Mouse (Mus musculus) CH12.LX (cell line): ENCODE data around the gene Shmt2. TPM values are rescaled to one million over a fixed set of nuclear protein-coding genes. Genes with fewer than 3 reads are reported as not detected.

ENCODE experiments used
- DNase-seq: peaks from one replicate; pipeline ENCODE4 v3.0.0-alpha.2; 2013; ENCODE audit errors: extremely low read depth
- H3K27ac ChIP-seq: 2 replicates; pipeline ENCODE4 v1.5.1; 2012; ENCODE audit warnings: low read depth, mild to moderate bottlenecking, control low read depth, moderate library complexity; ENCODE audit not compliant: insufficient read depth
- H3K27me3 ChIP-seq: replicated peaks from 2 replicates; pipeline ENCODE3; 2012; ENCODE audit warnings: inconsistent platforms
- H3K36me3 ChIP-seq, 2 experiments: replicated peaks in 1 of 2; 2 replicates each; pipeline versions ENCODE3 to v1.6.1; 2012; ENCODE audit warnings: inconsistent platforms in 1 of 2, low read length in 1 of 2, mild to moderate bottlenecking in 1 of 2, mixed read lengths in 1 of 2, moderate library complexity in 1 of 2; ENCODE audit not compliant: control insufficient read depth in 1 of 2, insufficient read depth in 1 of 2
- H3K4me1 ChIP-seq, 2 experiments: 2 replicates each; pipeline ENCODE4 v1.6.1; 2012; ENCODE audit warnings: inconsistent platforms in 1 of 2, moderate library complexity in 1 of 2; ENCODE audit not compliant: insufficient read depth in 2 of 2, control insufficient read depth in 1 of 2
- H3K4me2 ChIP-seq: 2 replicates; pipeline ENCODE4 v1.6.1; 2012; ENCODE audit warnings: low read depth, mild to moderate bottlenecking, control low read depth; ENCODE audit not compliant: poor library complexity, insufficient read depth, severe bottlenecking
- H3K4me3 ChIP-seq, 3 experiments: fragments of 150-350 bp in 1 of 3; sonication (generic) in 1 of 3; replicated peaks in 1 of 3; 2 replicates each; pipeline versions ENCODE3 to v1.5.1; 2011 to 2012; ENCODE audit warnings: low read depth in 2 of 3, low read length in 2 of 3, mild to moderate bottlenecking in 2 of 3, moderate library complexity in 2 of 3, control low read depth in 1 of 3, improper control_type of control experiment in 1 of 3, inconsistent platforms in 1 of 3, mixed read lengths in 1 of 3; ENCODE audit not compliant: poor library complexity in 1 of 3
- H3K79me2 ChIP-seq: replicated peaks from 2 replicates; pipeline ENCODE4 v1.6.1; 2012; ENCODE audit warnings: mild to moderate bottlenecking, moderate library complexity; ENCODE audit not compliant: control insufficient read depth, poor library complexity, insufficient read depth, severe bottlenecking; ENCODE audit errors: extremely low read depth
- H3K9ac ChIP-seq: 2 replicates; pipeline ENCODE4 v1.6.1; 2012; ENCODE audit warnings: low read depth, mild to moderate bottlenecking, control low read depth, moderate library complexity; ENCODE audit not compliant: insufficient read depth
- H3K9me3 ChIP-seq: replicated peaks from 2 replicates; pipeline ENCODE3; 2012; ENCODE audit warnings: low read length, inconsistent platforms, mixed read lengths
- CHD1 ChIP-seq: IDR thresholded peaks from 2 replicates; pipeline ENCODE4 v1.6.1; 2012; ENCODE audit warnings: low read depth, low read length, improper control_type of control experiment, inconsistent platforms
- CHD2 ChIP-seq: IDR thresholded peaks from 2 replicates; pipeline ENCODE4 v1.6.1; 2011; ENCODE audit warnings: low read length, improper control_type of control experiment
- CTCF ChIP-seq, 2 experiments: IDR thresholded peaks in 1 of 2; conservative IDR thresholded peaks in 1 of 2; 2 replicates each; pipeline ENCODE4 v1.5.1; 2011 to 2012; ENCODE audit warnings: low read depth in 2 of 2, low read length in 2 of 2, improper control_type of control experiment in 1 of 2, inconsistent platforms in 1 of 2, mild to moderate bottlenecking in 1 of 2, moderate library complexity in 1 of 2
- ELF1 ChIP-seq: IDR thresholded peaks from 2 replicates; pipeline ENCODE4 v1.6.1; 2014; ENCODE audit warnings: low read depth, mild to moderate bottlenecking, inconsistent platforms, low read length, improper control_type of control experiment
- ETS1 ChIP-seq: conservative IDR thresholded peaks from 2 replicates; pipeline ENCODE4 v1.6.1; 2012; ENCODE audit warnings: low read depth, mild to moderate bottlenecking, inconsistent platforms, low read length, improper control_type of control experiment, moderate library complexity
- IRF4 ChIP-seq: IDR thresholded peaks from 2 replicates; pipeline ENCODE4 v1.6.1; 2014; ENCODE audit warnings: low read depth, mild to moderate bottlenecking, inconsistent platforms, low read length, improper control_type of control experiment
- KAT2A ChIP-seq: IDR thresholded peaks from 2 replicates; pipeline ENCODE4 v1.6.1; 2012; ENCODE audit warnings: low read length, improper control_type of control experiment, inconsistent platforms; ENCODE audit not compliant: insufficient replicate concordance
- MAFK ChIP-seq: IDR thresholded peaks from 2 replicates; pipeline ENCODE4 v1.6.1; 2011; ENCODE audit warnings: low read length, improper control_type of control experiment; ENCODE audit not compliant: insufficient replicate concordance
- MXI1 ChIP-seq: IDR thresholded peaks from 2 replicates; pipeline ENCODE4 v1.6.1; 2011; ENCODE audit warnings: mild to moderate bottlenecking, low read depth, low read length, improper control_type of control experiment
- NELFE ChIP-seq: IDR thresholded peaks from 2 replicates; pipeline ENCODE4 v1.6.1; 2011; ENCODE audit warnings: low read depth, low read length, improper control_type of control experiment
- NRF1 ChIP-seq: IDR thresholded peaks from 2 replicates; pipeline ENCODE4 v1.6.1; 2014; ENCODE audit warnings: low read depth, mild to moderate bottlenecking, inconsistent platforms, low read length, improper control_type of control experiment, moderate library complexity
- PAX5 ChIP-seq: IDR thresholded peaks from 2 replicates; pipeline ENCODE4 v1.6.1; 2012; ENCODE audit warnings: low read length, inconsistent platforms, mixed read lengths
- POLR2A ChIP-seq: IDR thresholded peaks from 2 replicates; pipeline ENCODE4 v1.6.1; 2011; ENCODE audit warnings: low read depth, mild to moderate bottlenecking, improper control_type of control experiment, low read length
- RAD21 ChIP-seq: IDR thresholded peaks from 2 replicates; pipeline ENCODE4 v1.6.1; 2011; ENCODE audit warnings: low read depth, mild to moderate bottlenecking, low read length, improper control_type of control experiment, moderate library complexity
- RCOR1 ChIP-seq: conservative IDR thresholded peaks from 2 replicates; pipeline ENCODE4 v1.6.1; 2012; ENCODE audit warnings: low read depth, mild to moderate bottlenecking, inconsistent platforms, low read length, improper control_type of control experiment
- SMC3 ChIP-seq: IDR thresholded peaks from 2 replicates; pipeline ENCODE4 v1.6.1; 2011; ENCODE audit warnings: low read depth, low read length, improper control_type of control experiment
- TCF12 ChIP-seq: IDR thresholded peaks from 2 replicates; pipeline ENCODE4 v1.6.1; 2014; ENCODE audit warnings: low read depth, mild to moderate bottlenecking, inconsistent platforms, low read length, improper control_type of control experiment
- UBTF ChIP-seq: IDR thresholded peaks from 2 replicates; pipeline ENCODE4 v1.6.1; 2012; ENCODE audit warnings: low read depth, mild to moderate bottlenecking, inconsistent platforms, low read length, improper control_type of control experiment, moderate library complexity
- ZKSCAN1 ChIP-seq: IDR thresholded peaks from 2 replicates; pipeline ENCODE4 v1.6.1; 2012; ENCODE audit warnings: low read depth, inconsistent platforms, low read length, improper control_type of control experiment, borderline replicate concordance
- ZMIZ1 ChIP-seq: IDR thresholded peaks from 2 replicates; pipeline ENCODE4 v1.6.1; 2012; ENCODE audit warnings: low read depth, mild to moderate bottlenecking, inconsistent platforms, low read length, improper control_type of control experiment
- ZNF384 ChIP-seq: IDR thresholded peaks from 2 replicates; pipeline ENCODE4 v1.6.1; 2012; ENCODE audit warnings: low read depth, low read length, improper control_type of control experiment, inconsistent platforms
- dilution Hi-C: fragments of 300-500 bp; cut with MboI; formaldehyde crosslinking; loops from 2 replicates; pipeline ENCODE4 v1.14.3; 2020; ENCODE audit warnings: low sequenced_read_pairs; ENCODE audit not compliant: extremely low pct_unique_long_range_greater_than_20kb, extremely low pct_ligation_motif_present
- in situ Hi-C: fragments of 300-500 bp; cut with MboI; formaldehyde crosslinking; loops from 3 replicates; pipeline ENCODE4 v1.14.3; 2019; ENCODE audit warnings: low sequenced_read_pairs, low pct_ligation_motif_present, low pct_unique_long_range_greater_than_20kb, mixed read lengths
- polyA plus RNA-seq: library from polyadenylated mRNA; unstranded; fragments of >175 nt; gene quantifications from 2 replicates; pipeline ENCODE4 v1.2.1, GENCODE M21; 2012; ENCODE audit warnings: low read depth; ENCODE audit not compliant: insufficient read length
- total RNA-seq, 2 experiments: library from RNA; depleted of rRNA; stranded (reverse); fragments of 300-350 nt in 1 of 2; fragments of >200 nt in 1 of 2; gene quantifications; 2 replicates each; pipeline ENCODE4 v1.2.3; 2012 to 2014

Gene Shmt2
- total and polyA plus RNA-seq, 3 experiments = 267 to 353 (median 317) TPM

DNA sequence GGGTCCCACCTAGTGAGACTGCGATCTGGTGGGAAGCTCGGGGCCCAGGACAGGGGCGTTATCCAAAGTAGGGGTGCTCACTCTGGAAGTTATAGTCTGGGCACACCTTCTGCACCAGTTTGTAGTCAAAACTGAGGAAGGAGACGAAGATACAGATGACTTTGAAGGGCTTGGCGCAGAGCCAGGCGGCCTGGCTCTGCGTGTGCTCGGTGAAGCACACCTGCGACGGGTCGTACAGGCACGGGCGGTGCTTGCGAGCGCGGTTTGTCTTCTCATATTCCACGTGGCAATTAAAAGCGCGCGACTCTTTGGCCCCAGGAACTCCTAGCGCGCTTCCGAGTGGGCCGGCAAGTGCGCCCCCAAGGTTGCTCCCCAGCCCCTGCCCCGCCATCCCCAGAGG lies 3.8 kb upstream of the Shmt2 start:
- H3K79me2 ChIP-seq = peaks cover 7% of the 10 kb centered on the region
- no peak overlapping the region for H3K27ac ChIP-seq
- H3K4me3 ChIP-seq = no peak overlapping the region
- no peak overlapping the region for H3K9ac ChIP-seq
- DNase-seq = no peak
- dilution Hi-C loops = no loop called here
- in situ Hi-C loops = no loop called here
- H3K36me3 ChIP-seq = no peaks in the 10 kb centered on the region
- no peaks in the 10 kb centered on the region for H3K9me3 ChIP-seq
- TF ChIP-seq RCOR1 = no peak
- TF ChIP-seq ZNF384 = no peak
- TF ChIP-seq NRF1 = no peak
- TF ChIP-seq CHD2 = no peak
- TF ChIP-seq ZKSCAN1 = no peak
- no peak for TF ChIP-seq SMC3
- no peak for TF ChIP-seq MAFK
- no peak for TF ChIP-seq ZMIZ1
- no peak for TF ChIP-seq CHD1
- TF ChIP-seq CTCF (conservative IDR thresholded peaks at IDR 0.05 in 1 of 2, IDR thresholded peaks at IDR 0.05 in 1 of 2; ENCODE audit: low read depth in 2 of 2, low read length in 2 of 2) = no peak
- TF ChIP-seq ELF1 = no peak
- TF ChIP-seq POLR2A = no peak
- TF ChIP-seq KAT2A = no peak
- TF ChIP-seq TCF12 = no peak
- TF ChIP-seq IRF4 = no peak
- TF ChIP-seq MXI1 = no peak
- TF ChIP-seq NELFE = no peak
- no peak for TF ChIP-seq UBTF
- no peak for TF ChIP-seq RAD21
- peaks cover 0 to 4% of the 10 kb centered on the region in 2 experiments; a peak in 1 of 4 replicates for H3K4me1 ChIP-seq
- H3K4me2 ChIP-seq = no peak overlapping the region
- H3K27me3 ChIP-seq = peaks cover 58% of the 10 kb centered on the region

DNA sequence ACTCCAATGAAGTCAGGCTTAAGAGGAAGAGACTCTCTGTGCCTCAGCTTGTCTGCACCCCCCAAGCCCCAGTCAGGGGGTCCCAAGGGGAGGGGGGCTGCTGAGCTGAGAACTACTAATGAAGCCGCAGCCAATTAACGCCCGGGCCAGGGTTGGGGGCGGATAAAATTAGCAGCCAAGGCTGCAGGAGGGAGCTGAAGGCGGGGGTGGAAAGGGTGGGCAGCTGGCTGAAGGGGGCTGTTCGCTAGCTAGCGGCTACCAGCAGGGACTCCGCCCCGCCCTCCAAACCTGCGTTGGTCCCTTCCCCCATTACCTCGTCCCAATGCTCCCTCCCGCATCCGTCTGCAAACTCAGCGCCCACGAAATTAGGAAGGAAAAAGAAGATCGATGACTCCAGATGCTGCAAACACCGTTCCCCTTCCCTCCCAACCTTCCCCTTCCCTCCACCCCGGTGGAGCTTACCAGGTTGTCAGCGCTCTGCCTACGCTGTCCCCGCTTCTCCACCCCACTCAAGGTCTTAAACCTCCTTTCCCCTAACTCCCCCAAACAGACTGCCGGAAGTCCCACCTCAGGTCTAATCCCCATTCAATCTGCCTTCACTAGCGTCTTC lies 2.5 kb upstream of the Shmt2 start:
- Histone ChIP-seq H3K36me3 (peaks cover 5 to 13% of the 10 kb centered on the region in 2 experiments), H3K4me3 (no peak overlapping the region), H3K79me2 (peaks cover 20% of the 10 kb centered on the region), H3K27me3 (peaks cover 48% of the 10 kb centered on the region), H3K4me1 (peaks cover 5 to 12% of the 10 kb centered on the region in 2 experiments), H3K27ac (no peak overlapping the region), H3K9me3 (no peaks in the 10 kb centered on the region), H3K4me2 (no peak overlapping the region), H3K9ac (no peak overlapping the region)
- no peak for TF ChIP-seq PAX5
- TF ChIP-seq UBTF = no peak
- no peak for TF ChIP-seq ETS1
- TF ChIP-seq NELFE = no peak
- no peak for TF ChIP-seq KAT2A
- no peak for DNase-seq
- dilution Hi-C loops = no loop called here
- in situ Hi-C loops = no loop called here
